Mouse (Mus musculus) spleen, adult 2 months (tissue): ENCODE results near the gene Fignl1.

Experiments used
- CTCF ChIP-seq: fragments of 200-500 bp; IDR thresholded peaks from 2 replicates; pipeline ENCODE4 v1.5.1; 2011; ENCODE audit warnings: mild to moderate bottlenecking, inconsistent platforms; ENCODE audit not compliant: insufficient read depth, insufficient read length, insufficient replicate concordance; ENCODE audit errors: extremely low read depth
- POLR2A ChIP-seq: fragments of 200-500 bp; IDR thresholded peaks from 2 replicates; pipeline ENCODE4 v1.6.1; 2011; ENCODE audit warnings: low read depth, low read length, inconsistent platforms

- TF ChIP-seq CTCF (no peak), POLR2A (no peak)
Observed at GRCm38 (mm10) chr11:11832755-11833084, 24.0 kb upstream of the Fignl1 start.
